Mouse (Mus musculus): ENCODE measurements at regions not wholly inside any gene's neighbourhood (a gene's known extent, or its start where the extent isn't known, plus 50 kb on each side); places are given as distances from the start of the nearest gene placed in this dataset.

DNA sequence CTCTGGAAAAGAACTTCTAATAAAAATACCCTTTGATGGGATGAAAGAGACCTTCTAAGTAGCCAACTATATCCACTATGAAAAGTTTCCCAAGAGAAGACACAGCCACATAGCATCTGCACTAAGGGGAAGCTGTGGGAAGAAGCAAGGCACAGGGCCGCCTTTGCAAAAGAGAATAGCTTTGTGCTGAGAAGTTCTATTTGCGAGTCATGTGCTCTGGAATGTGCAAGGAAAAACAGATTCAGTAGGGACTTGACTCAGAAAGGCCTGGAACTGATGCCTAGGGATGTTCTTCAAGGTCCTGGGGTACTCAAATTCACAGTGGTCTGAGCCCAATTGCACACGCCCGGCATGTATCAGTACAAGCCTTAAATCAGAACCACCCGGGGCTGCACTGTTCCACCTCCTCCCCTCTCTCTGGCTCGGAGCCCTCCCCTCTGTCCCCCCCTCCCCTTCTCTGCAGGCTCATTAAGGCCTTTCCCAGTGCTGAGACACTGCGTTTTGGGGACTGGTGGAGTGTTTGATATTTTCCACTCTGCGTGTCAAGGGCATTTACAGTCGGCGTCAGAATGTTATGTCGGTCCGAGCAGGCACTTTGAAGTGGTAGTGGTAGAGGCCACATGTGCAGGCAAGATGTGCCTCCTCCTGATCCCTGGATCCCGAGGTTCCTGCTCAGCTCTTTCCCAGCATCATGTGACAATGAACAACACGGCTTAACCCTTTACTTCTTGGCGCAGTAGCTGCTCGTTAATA, 150.4 kb downstream of the Mettl11b start:
- Histone ChIP-seq H3K27ac (ENCODE audit: low read depth, low read length) (no peak overlapping the region), H3K4me1 (ENCODE audit: insufficient read depth) (no peaks in the 10 kb centered on the region), H3K36me3 (ENCODE audit: insufficient read depth) (no peaks in the 10 kb centered on the region), H3K27me3 (ENCODE audit: insufficient read depth, low read length) (no peaks in the 10 kb centered on the region), H3K9ac (no peak overlapping the region), H3K4me3 (ENCODE audit: low read depth, low read length) (no peak overlapping the region), H3K9me3 (ENCODE audit: low read length) (no peaks in the 10 kb centered on the region), H3K4me2 (ENCODE audit: low read depth) (peak overlapping the region; percentile 17; the same call in 1 of the 2 replicates)
- ATAC-seq (peak; percentile 47), DNase-seq (no peak)
- 41% methylated on average over 16 of the region's 16 CpGs for WGBS
- TF ChIP-seq CTCF (IDR thresholded peaks at IDR 0.05; ENCODE audit: low read depth) = no peak

DNA sequence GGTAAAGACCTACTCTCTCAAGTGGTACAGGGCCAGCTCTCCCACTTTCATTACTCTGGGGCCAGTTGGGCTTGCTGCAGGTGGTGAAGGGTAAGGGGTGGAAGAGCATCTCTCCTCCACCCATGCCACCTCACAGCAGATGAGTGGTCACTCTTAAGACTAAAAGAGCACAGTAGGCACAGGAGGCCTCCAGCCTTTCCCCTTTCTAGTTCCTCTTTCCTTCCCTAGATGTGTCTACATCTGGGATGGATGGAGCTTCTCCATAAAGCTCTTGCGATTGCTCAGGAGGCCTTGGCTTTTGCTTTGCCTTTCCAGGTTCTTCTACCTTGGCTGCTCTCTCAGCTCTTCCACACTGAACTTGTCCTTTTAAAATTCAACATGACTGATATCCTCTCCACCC, 151.5 kb downstream of the Mettl11b start:
- no peaks in the 10 kb centered on the region for H3K9me3 ChIP-seq (ENCODE audit: low read length)
- 96% methylated on average over 1 of the region's 1 CpGs for WGBS
- no peak overlapping the region for H3K27ac ChIP-seq (ENCODE audit: low read depth, low read length)
- DNase-seq = no peak
- H3K9ac ChIP-seq = no peak overlapping the region
- H3K4me3 ChIP-seq (ENCODE audit: low read depth, low read length) = no peak overlapping the region
- H3K4me2 ChIP-seq (ENCODE audit: low read depth) = no peak overlapping the region
- H3K4me1 ChIP-seq (ENCODE audit: insufficient read depth) = no peaks in the 10 kb centered on the region
- TF ChIP-seq CTCF (IDR thresholded peaks at IDR 0.05; ENCODE audit: low read depth) = no peak
- H3K36me3 ChIP-seq (ENCODE audit: insufficient read depth) = no peaks in the 10 kb centered on the region
- H3K27me3 ChIP-seq (ENCODE audit: insufficient read depth, low read length) = no peaks in the 10 kb centered on the region
- no peak for ATAC-seq

DNA sequence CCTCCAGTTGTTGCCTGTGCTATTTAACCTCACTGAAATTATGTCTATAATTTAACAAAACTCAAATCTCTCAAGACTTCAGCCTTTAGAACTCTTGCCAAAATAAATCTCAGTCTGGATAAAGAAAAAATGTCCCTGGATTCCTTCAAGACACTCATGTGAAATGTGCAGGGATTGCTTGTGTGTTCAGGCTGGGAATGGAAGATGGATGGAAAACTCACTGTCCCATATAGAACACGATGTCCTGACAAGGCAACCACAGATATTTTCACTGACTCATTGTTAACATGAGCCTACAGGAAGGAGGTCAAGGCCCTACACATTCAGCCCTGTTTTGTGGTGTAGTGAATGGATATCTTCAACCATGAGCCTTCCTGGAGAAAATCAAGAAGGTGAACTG, 160.3 kb upstream of the Gorab start:
- Histone ChIP-seq H3K9me3 (ENCODE audit: low read length) (no peaks in the 10 kb centered on the region), H3K36me3 (ENCODE audit: insufficient read depth) (no peaks in the 10 kb centered on the region), H3K4me3 (ENCODE audit: low read depth, low read length) (no peak overlapping the region), H3K27ac (ENCODE audit: low read depth, low read length) (no peak overlapping the region), H3K4me2 (ENCODE audit: low read depth) (no peak overlapping the region), H3K4me1 (ENCODE audit: insufficient read depth) (no peaks in the 10 kb centered on the region), H3K27me3 (ENCODE audit: insufficient read depth, low read length) (no peaks in the 10 kb centered on the region), H3K9ac (no peak overlapping the region)
- DNase-seq (no peak), ATAC-seq (no peak)
- no peak for TF ChIP-seq CTCF (IDR thresholded peaks at IDR 0.05; ENCODE audit: low read depth)
- 88% methylated on average over 1 of the region's 1 CpGs for WGBS

DNA sequence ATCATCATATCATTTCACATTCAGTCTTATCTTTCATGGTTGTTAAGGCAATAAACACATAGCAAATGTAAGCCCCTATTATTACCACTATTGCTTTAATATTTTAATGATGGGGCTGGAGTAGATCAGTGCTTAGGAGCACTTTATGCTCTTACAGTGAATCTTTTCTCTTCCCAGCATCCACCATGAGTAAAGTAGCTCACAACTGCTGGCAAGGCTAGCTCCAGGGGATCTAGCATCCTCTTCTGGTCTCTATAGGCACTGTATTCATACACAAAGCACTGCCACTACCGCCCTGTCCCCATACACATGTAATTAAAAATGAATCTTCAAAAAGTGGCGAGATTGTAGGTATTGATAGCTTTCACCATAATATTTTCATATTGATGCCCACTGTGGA, 159.6 kb upstream of the Gorab start:
- no peak for ATAC-seq
- 88% methylated on average over 2 of the region's 2 CpGs for WGBS

DNA sequence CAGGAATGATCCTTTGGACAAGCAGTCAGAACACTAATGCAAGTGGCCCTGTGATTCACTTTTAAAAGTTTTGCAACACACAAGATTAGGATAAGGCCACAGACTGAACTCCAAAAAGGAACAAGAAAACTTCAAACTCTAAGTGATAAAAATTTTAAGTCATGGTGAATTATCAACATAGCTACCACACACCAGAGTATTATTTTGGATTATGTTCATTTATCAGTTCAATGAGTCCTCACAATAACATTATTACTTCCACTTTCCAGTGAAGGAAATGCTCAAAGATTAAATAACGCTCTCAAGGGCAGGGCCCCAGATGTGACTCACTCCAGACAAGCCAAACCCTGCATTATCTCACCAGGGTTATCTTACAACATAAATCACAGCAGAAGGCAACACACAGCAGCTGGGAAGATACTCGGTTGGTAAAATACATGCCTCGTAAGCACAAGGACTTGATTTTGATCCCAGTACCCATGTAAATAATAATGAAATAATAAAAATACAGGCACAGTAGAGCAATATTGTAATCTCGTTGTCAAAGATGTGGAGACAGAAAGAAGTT, 158.8 kb upstream of the Gorab start:
- TF ChIP-seq CTCF (IDR thresholded peaks at IDR 0.05; ENCODE audit: low read depth) = no peak
- DNase-seq (no peak), ATAC-seq (no peak)
- H3K9ac ChIP-seq = no peak overlapping the region
- H3K27me3 ChIP-seq (ENCODE audit: insufficient read depth, low read length) = no peaks in the 10 kb centered on the region
- no peak overlapping the region for H3K27ac ChIP-seq (ENCODE audit: low read depth, low read length)
- no peaks in the 10 kb centered on the region for H3K36me3 ChIP-seq (ENCODE audit: insufficient read depth)
- H3K4me1 ChIP-seq (ENCODE audit: insufficient read depth) = no peaks in the 10 kb centered on the region
- WGBS = 79% methylated on average over 4 of the region's 4 CpGs
- no peak overlapping the region for H3K4me3 ChIP-seq (ENCODE audit: low read depth, low read length)
- no peaks in the 10 kb centered on the region for H3K9me3 ChIP-seq (ENCODE audit: low read length)
- H3K4me2 ChIP-seq (ENCODE audit: low read depth) = no peak overlapping the region

More for the DNA sequence above, 159.6 kb upstream of the Gorab start:
- no peak for DNase-seq
- Histone ChIP-seq H3K27me3 (ENCODE audit: insufficient read depth, low read length) (no peaks in the 10 kb centered on the region), H3K4me1 (ENCODE audit: insufficient read depth) (no peaks in the 10 kb centered on the region), H3K4me2 (ENCODE audit: low read depth) (no peak overlapping the region), H3K36me3 (ENCODE audit: insufficient read depth) (no peaks in the 10 kb centered on the region), H3K27ac (ENCODE audit: low read depth, low read length) (no peak overlapping the region), H3K9me3 (ENCODE audit: low read length) (no peaks in the 10 kb centered on the region), H3K9ac (no peak overlapping the region), H3K4me3 (ENCODE audit: low read depth, low read length) (no peak overlapping the region)
- TF ChIP-seq CTCF (IDR thresholded peaks at IDR 0.05; ENCODE audit: low read depth) = no peak

DNA sequence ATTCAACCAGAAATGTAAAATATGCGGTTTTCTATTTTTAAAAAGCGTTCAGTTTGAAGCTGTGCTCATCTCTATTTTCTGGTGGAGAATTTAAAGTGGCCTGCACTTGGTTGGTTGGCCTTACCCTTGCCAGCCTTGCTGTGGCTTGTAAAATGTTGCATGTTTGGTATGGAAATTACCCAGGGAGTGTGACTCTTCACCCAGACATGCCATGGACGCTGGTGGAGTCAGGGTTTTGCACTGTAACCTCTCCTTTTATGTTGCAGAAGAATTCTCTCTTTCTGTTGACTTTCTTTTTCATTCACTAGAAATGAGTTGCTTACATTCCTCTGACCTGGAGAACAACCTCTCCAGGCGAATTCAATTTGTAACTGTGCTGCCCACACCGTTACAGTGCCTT, 157.5 kb upstream of the Gorab start:
- Histone ChIP-seq H3K9me3 (ENCODE audit: low read length) (no peaks in the 10 kb centered on the region), H3K4me2 (ENCODE audit: low read depth) (no peak overlapping the region), H3K27ac (ENCODE audit: low read depth, low read length) (no peak overlapping the region), H3K4me3 (ENCODE audit: low read depth, low read length) (no peak overlapping the region), H3K27me3 (ENCODE audit: insufficient read depth, low read length) (no peaks in the 10 kb centered on the region), H3K36me3 (ENCODE audit: insufficient read depth) (no peaks in the 10 kb centered on the region), H3K9ac (no peak overlapping the region), H3K4me1 (ENCODE audit: insufficient read depth) (no peaks in the 10 kb centered on the region)
- 70% methylated on average over 5 of the region's 5 CpGs for WGBS
- no peak for TF ChIP-seq CTCF (IDR thresholded peaks at IDR 0.05; ENCODE audit: low read depth)
- DNase-seq (no peak), ATAC-seq (no peak)

DNA sequence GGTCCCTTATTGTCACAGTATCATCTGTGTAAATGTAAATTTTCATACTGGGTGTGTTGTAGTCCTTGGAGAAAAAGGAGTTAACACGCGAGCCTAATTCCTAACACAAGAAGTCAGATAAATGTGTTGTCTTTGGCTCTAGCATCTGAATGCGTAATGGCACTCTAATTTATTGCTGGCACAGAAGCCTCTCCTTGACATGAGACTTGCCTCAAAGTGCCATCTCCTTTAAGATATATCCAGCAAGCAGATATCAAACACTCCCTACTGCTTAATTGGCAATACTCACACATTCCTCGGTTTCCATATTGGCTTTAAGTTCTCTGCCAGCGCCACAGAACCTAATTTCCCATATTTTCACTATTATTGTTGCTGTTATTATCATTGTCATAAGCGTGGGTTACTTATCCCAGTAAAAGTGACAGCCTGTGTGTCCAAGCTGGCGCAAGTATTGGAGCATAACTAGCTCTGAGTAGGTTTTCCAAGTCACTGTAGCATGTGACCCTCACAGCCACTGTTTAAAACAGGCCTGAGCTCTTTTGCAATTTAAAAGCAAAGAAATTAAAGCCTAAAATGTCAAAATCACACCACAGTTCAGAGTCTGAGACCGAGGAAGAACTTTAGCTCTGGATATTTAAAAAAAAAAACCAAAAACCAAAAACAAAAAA, 156.9 kb upstream of the Gorab start:
- peak; percentile 6 for DNase-seq
- Histone ChIP-seq H3K4me2 (ENCODE audit: low read depth) (no peak overlapping the region), H3K27ac (ENCODE audit: low read depth, low read length) (no peak overlapping the region), H3K4me3 (ENCODE audit: low read depth, low read length) (no peak overlapping the region), H3K9me3 (ENCODE audit: low read length) (no peaks in the 10 kb centered on the region), H3K4me1 (ENCODE audit: insufficient read depth) (no peaks in the 10 kb centered on the region), H3K27me3 (ENCODE audit: insufficient read depth, low read length) (no peaks in the 10 kb centered on the region), H3K9ac (no peak overlapping the region), H3K36me3 (ENCODE audit: insufficient read depth) (no peaks in the 10 kb centered on the region)
- ATAC-seq = peak; percentile 54; the same call in 1 of the 2 replicates
- TF ChIP-seq CTCF (IDR thresholded peaks at IDR 0.05; ENCODE audit: low read depth) = no peak
- WGBS = 65% methylated on average over 8 of the region's 8 CpGs
